Mouse (Mus musculus) liver, embryonic 14.5 days (tissue): ENCODE data around the gene Arhgap27.

Experiments used
- CTCF ChIP-seq: IDR thresholded peaks from 2 replicates; pipeline ENCODE4 v1.5.1; 2016; ENCODE audit warnings: antibody characterized with exemption, low read depth, control low read depth
- EP300 ChIP-seq: IDR thresholded peaks from 2 replicates; pipeline ENCODE4 v1.6.1; 2016; ENCODE audit warnings: antibody characterized with exemption, low read depth

- no peak for TF ChIP-seq CTCF
- TF ChIP-seq EP300, result no peak
Measured at GRCm38 (mm10) chr11:103324723-103325122, 38.8 kb downstream of the Arhgap27 start.
